Mouse (Mus musculus) forebrain, postnatal 0 days (tissue): ENCODE measurements around the gene Bsn. TPM values are rescaled to one million over a fixed set of nuclear protein-coding genes. Genes with fewer than 3 reads are reported as not detected.

Experiments
- ATAC-seq: fragments of 200-750 bp; cut with Nextera tagmentation; 2 replicates; pipeline ENCODE4 v1.8.0; 2017; ENCODE audit warnings: mild to moderate bottlenecking, moderate library complexity
- DNase-seq: peaks from one replicate; pipeline ENCODE4 v3.0.0-alpha.2; 2015
- H3K27ac ChIP-seq: fragments of 300-500 bp; sonication (generic); 2 replicates; pipeline ENCODE4 v1.5.1; 2014; ENCODE audit warnings: low read depth, mild to moderate bottlenecking, antibody characterized with exemption, low read length, moderate library complexity, mixed read lengths
- H3K27me3 ChIP-seq: fragments of 300-500 bp; sonication (generic); 2 replicates; pipeline ENCODE4 v1.6.1; 2014; ENCODE audit warnings: mild to moderate bottlenecking, low read length, mixed read lengths; ENCODE audit not compliant: insufficient read depth
- H3K36me3 ChIP-seq: fragments of 300-500 bp; sonication (generic); 2 replicates; pipeline ENCODE4 v1.6.1; 2014; ENCODE audit warnings: mild to moderate bottlenecking, moderate library complexity; ENCODE audit not compliant: insufficient read depth
- H3K4me1 ChIP-seq: fragments of 300-500 bp; sonication (generic); 2 replicates; pipeline ENCODE4 v1.6.1; 2014; ENCODE audit warnings: antibody characterized with exemption; ENCODE audit not compliant: insufficient read depth
- H3K4me2 ChIP-seq: fragments of 300-500 bp; sonication (generic); 2 replicates; pipeline ENCODE4 v1.6.1; 2014; ENCODE audit warnings: low read depth, mild to moderate bottlenecking, moderate library complexity
- H3K4me3 ChIP-seq: fragments of 300-500 bp; sonication (generic); 2 replicates; pipeline ENCODE4 v1.5.1; 2014; ENCODE audit warnings: low read depth, low read length, mixed read lengths
- H3K9ac ChIP-seq: fragments of 300-500 bp; sonication (generic); 2 replicates; pipeline ENCODE4 v1.6.1; 2014; ENCODE audit warnings: mild to moderate bottlenecking
- H3K9me3 ChIP-seq: fragments of 300-500 bp; sonication (generic); 2 replicates; pipeline ENCODE4 v1.6.1; 2016; ENCODE audit warnings: low read length
- CTCF ChIP-seq: sonication (generic); IDR thresholded peaks from 2 replicates; pipeline ENCODE4 v1.5.1; 2016; ENCODE audit warnings: antibody characterized with exemption, control low read depth, low read depth
- WGBS: fragments of 180-500 bp; shearing (Covaris S2); extraction: QIAGEN DNeasy Blood & Tissue Kit; methylation state at CpG from one replicate; pipeline ENCODE4 v1.1.7; 2014; 5-methylcytosine and 5-hydroxymethylcytosine counted together
- polyA plus RNA-seq: library from polyadenylated mRNA; unstranded; fragments of >200 nt; fragmentation: Nextera tagmentation; extraction: Ambion mirVana; gene quantifications from 2 replicates; pipeline ENCODE4 v1.2.1, GENCODE M21; 2015
- total RNA-seq: library from RNA; depleted of rRNA; stranded (reverse); fragments of >200 nt; gene quantifications from 2 replicates; pipeline ENCODE4 v1.2.3, GENCODE M21; 2014

Bsn gene
- total and polyA plus RNA-seq, 2 experiments from 2014 or later = 5.5 to 34.1 TPM

GRCm38 (mm10) chr9:108225166-108225565, 35.0 kb upstream of the Bsn start:
- Histone ChIP-seq H3K36me3 (no peaks in the 10 kb centered on the region; the same call in none of the 2 replicates), H3K4me3 (no peak overlapping the region), H3K27me3 (no peaks in the 10 kb centered on the region), H3K9me3 (no peaks in the 10 kb centered on the region), H3K27ac (no peak overlapping the region), H3K9ac (no peak overlapping the region), H3K4me2 (no peak overlapping the region), H3K4me1 (no peaks in the 10 kb centered on the region)
- no peak for TF ChIP-seq CTCF
- 84% methylated on average over 2 of the region's 2 CpGs for WGBS
- ATAC-seq (no peak), DNase-seq (no peak)

- ATAC-seq = no peak
- H3K9ac ChIP-seq = no peak overlapping the region
- WGBS = 100% methylated on average over 1 of the region's 1 CpGs
Measured at GRCm38 (mm10) chr9:108223633-108224032, 33.4 kb upstream of the Bsn start.

GRCm38 (mm10) chr9:108221566-108221965, 31.4 kb upstream of the Bsn start:
- no peak for DNase-seq
- H3K4me3 ChIP-seq = no peak overlapping the region
- no peak overlapping the region for H3K4me2 ChIP-seq
- no peaks in the 10 kb centered on the region for H3K4me1 ChIP-seq
- 90% methylated on average over 3 of the region's 3 CpGs for WGBS
- H3K27ac ChIP-seq = no peak overlapping the region
- H3K9ac ChIP-seq = no peak overlapping the region
- no peaks in the 10 kb centered on the region for H3K27me3 ChIP-seq
- no peaks in the 10 kb centered on the region for H3K9me3 ChIP-seq
- ATAC-seq = no peak
- peaks cover 16% of the 10 kb centered on the region for H3K36me3 ChIP-seq
- TF ChIP-seq CTCF = no peak

More at GRCm38 (mm10) chr9:108223633-108224032, 33.4 kb upstream of the Bsn start:
- no peak for TF ChIP-seq CTCF
- no peak for DNase-seq
- no peaks in the 10 kb centered on the region for H3K27me3 ChIP-seq
- H3K36me3 ChIP-seq = no peaks in the 10 kb centered on the region; the same call in 1 of the 2 replicates
- no peaks in the 10 kb centered on the region for H3K9me3 ChIP-seq
- H3K4me2 ChIP-seq = no peak overlapping the region
- no peak overlapping the region for H3K4me3 ChIP-seq
- no peak overlapping the region for H3K27ac ChIP-seq
- no peaks in the 10 kb centered on the region for H3K4me1 ChIP-seq

GRCm38 (mm10) chr9:108220380-108220774, 30.2 kb upstream of the Bsn start:
- H3K27ac ChIP-seq = no peak overlapping the region
- H3K9me3 ChIP-seq = no peaks in the 10 kb centered on the region
- no peak for DNase-seq
- H3K9ac ChIP-seq = no peak overlapping the region
- no peak overlapping the region for H3K4me2 ChIP-seq
- H3K4me3 ChIP-seq = no peak overlapping the region
- 72% methylated on average over 1 of the region's 1 CpGs for WGBS
- no peaks in the 10 kb centered on the region for H3K4me1 ChIP-seq
- no peak for TF ChIP-seq CTCF
- H3K36me3 ChIP-seq = peaks cover 25% of the 10 kb centered on the region
- no peaks in the 10 kb centered on the region for H3K27me3 ChIP-seq
- 0 out of 2 replicates have a peak, but pooled peaks have one; percentile 38 for ATAC-seq

GRCm38 (mm10) chr9:108219766-108220379, 29.7 kb upstream of the Bsn start:
- no peaks in the 10 kb centered on the region for H3K9me3 ChIP-seq
- H3K36me3 ChIP-seq = peaks cover 26% of the 10 kb centered on the region
- DNase-seq (no peak), ATAC-seq (no peak)
- no peaks in the 10 kb centered on the region for H3K4me1 ChIP-seq
- no peak for TF ChIP-seq CTCF
- no peak overlapping the region for H3K4me2 ChIP-seq
- no peak overlapping the region for H3K27ac ChIP-seq
- no peak overlapping the region for H3K4me3 ChIP-seq
- WGBS = 85% methylated on average over 12 of the region's 12 CpGs
- H3K27me3 ChIP-seq = no peaks in the 10 kb centered on the region
- H3K9ac ChIP-seq = no peak overlapping the region

GRCm38 (mm10) chr9:108217936-108218543, 27.9 kb upstream of the Bsn start:
- Histone ChIP-seq H3K36me3 (peaks cover 26% of the 10 kb centered on the region), H3K27me3 (no peaks in the 10 kb centered on the region), H3K9me3 (no peaks in the 10 kb centered on the region), H3K4me1 (no peaks in the 10 kb centered on the region), H3K9ac (no peak overlapping the region), H3K27ac (no peak overlapping the region), H3K4me2 (no peak overlapping the region), H3K4me3 (no peak overlapping the region)
- WGBS = 77% methylated on average over 11 of the region's 11 CpGs
- TF ChIP-seq CTCF = no peak
- ATAC-seq (no peak), DNase-seq (no peak)

GRCm38 (mm10) chr9:108217406-108217805, 27.2 kb upstream of the Bsn start:
- no peak for DNase-seq
- ATAC-seq = no peak
- WGBS = 93% methylated on average over 3 of the region's 3 CpGs
- Histone ChIP-seq H3K27me3 (no peaks in the 10 kb centered on the region), H3K9me3 (no peaks in the 10 kb centered on the region), H3K4me2 (no peak overlapping the region), H3K9ac (no peak overlapping the region), H3K36me3 (peaks cover 26% of the 10 kb centered on the region), H3K27ac (no peak overlapping the region), H3K4me1 (no peaks in the 10 kb centered on the region), H3K4me3 (no peak overlapping the region)
- no peak for TF ChIP-seq CTCF
